Mouse (Mus musculus) kidney, embryonic 14.5 days (tissue): ENCODE results near the gene Flrt3. TPM values are rescaled to one million over a fixed set of nuclear protein-coding genes. Genes with fewer than 3 reads are reported as not detected.
A peak's percentile ranks its signal among the peaks of the same experiment; 100 is the strongest.

Experiments used
- ATAC-seq: fragments of 200-750 bp; cut with Nextera tagmentation; 2 replicates; pipeline ENCODE4 v1.8.0; 2017; ENCODE audit warnings: moderate number of reproducible peaks, mild to moderate bottlenecking, moderate TSS enrichment, moderate library complexity; ENCODE audit not compliant: low FRiP score, low TSS enrichment
- H3K27ac ChIP-seq: fragments of 300-500 bp; sonication (generic); 2 replicates; pipeline ENCODE4 v1.5.1; 2014; ENCODE audit warnings: low read depth, mild to moderate bottlenecking, low read length, moderate library complexity, mixed read lengths
- H3K27me3 ChIP-seq: fragments of 300-500 bp; sonication (generic); 2 replicates; pipeline ENCODE4 v1.6.1; 2014; ENCODE audit warnings: mild to moderate bottlenecking, low read length; ENCODE audit not compliant: control insufficient read depth, insufficient read depth
- H3K36me3 ChIP-seq: fragments of 300-500 bp; sonication (generic); 2 replicates; pipeline ENCODE4 v1.6.1; 2014; ENCODE audit warnings: low read length, mixed read lengths; ENCODE audit not compliant: control insufficient read depth, insufficient read depth
- H3K4me1 ChIP-seq: fragments of 300-500 bp; sonication (generic); 2 replicates; pipeline ENCODE4 v1.6.1; 2014; ENCODE audit warnings: low read length, mixed read lengths; ENCODE audit not compliant: control insufficient read depth, insufficient read depth
- H3K4me2 ChIP-seq: fragments of 300-500 bp; sonication (generic); replicated peaks from 2 replicates; pipeline ENCODE4 v1.6.1; 2014; ENCODE audit warnings: low read depth, mild to moderate bottlenecking, low read length
- H3K4me3 ChIP-seq: fragments of 300-500 bp; sonication (generic); 2 replicates; pipeline ENCODE4 v1.5.1; 2014; ENCODE audit warnings: mild to moderate bottlenecking, low read length
- H3K9ac ChIP-seq: fragments of 300-500 bp; sonication (generic); 2 replicates; pipeline ENCODE4 v1.6.1; 2014; ENCODE audit warnings: low read depth, mild to moderate bottlenecking, low read length, moderate library complexity
- H3K9me3 ChIP-seq: fragments of 300-500 bp; sonication (generic); 2 replicates; pipeline ENCODE4 v1.6.1; 2016; ENCODE audit warnings: low read length; ENCODE audit not compliant: control insufficient read depth
- WGBS: fragments of 180-500 bp; shearing (Covaris S2); extraction: QIAGEN DNeasy Blood & Tissue Kit; methylation state at CpG from one replicate; pipeline ENCODE4 v1.1.7; 2014; 5-methylcytosine and 5-hydroxymethylcytosine counted together
- polyA plus RNA-seq: library from polyadenylated mRNA; unstranded; fragments of >200 nt; fragmentation: Nextera tagmentation; extraction: Ambion mirVana; gene quantifications from 2 replicates; pipeline ENCODE4 v1.2.1, GENCODE M21; 2014

Flrt3 gene
- 18.6 and 27.5 TPM in 2 replicates for polyA plus RNA-seq

DNA sequence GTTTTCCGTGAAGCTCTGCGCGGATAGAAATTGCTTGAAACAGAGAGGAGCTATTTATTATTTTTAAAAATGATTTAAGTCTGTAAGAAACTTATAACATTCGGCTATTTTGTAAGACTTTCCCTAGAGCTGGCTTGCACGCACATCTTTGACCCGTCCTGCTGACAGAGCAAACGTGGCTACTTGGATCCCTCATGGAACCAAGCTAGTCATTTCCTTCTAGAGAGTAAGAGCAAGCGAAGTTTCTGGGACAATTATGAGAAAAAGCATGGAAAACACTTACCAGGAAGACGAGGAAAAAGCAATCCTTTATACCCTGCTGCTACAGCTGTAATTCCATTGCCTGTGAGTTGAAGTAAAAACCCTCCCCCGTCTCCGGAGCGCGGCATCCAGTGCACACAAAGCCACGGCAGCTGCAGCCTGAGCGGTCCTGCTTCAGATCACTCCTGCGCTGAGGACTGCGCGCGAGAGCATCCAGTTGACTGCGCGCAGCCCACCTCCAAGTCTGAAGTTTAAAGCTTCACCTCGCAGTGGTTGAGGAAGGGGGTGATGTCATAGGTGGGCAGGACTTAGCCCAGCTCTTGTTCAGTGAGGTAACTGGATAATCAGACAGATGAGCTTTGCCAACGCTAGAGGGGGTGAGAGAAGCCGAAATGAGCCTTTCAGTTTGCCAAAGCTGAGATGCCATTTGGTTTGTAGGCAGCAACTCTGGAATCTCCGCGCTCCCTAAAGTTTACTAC, at the start of gene Flrt3:
Flrt3 (minus strand) TSS at position 507 of the 740 bp plus-strand sequence.
- H3K9ac ChIP-seq: peak within 1 kb of the TSS; percentile 70
- no peaks in the 10 kb centered on the region for H3K36me3 ChIP-seq
- under 1% methylated on average over 26 of the region's 26 CpGs for WGBS
- peak; percentile 99 for ATAC-seq
- H3K4me2 ChIP-seq: peak within 1 kb of the TSS; percentile 62
- H3K4me3 ChIP-seq: peak within 1 kb of the TSS; percentile 65
- peak within 1 kb of the TSS; percentile 33 for H3K27ac ChIP-seq
- H3K27me3 ChIP-seq: no peaks in the 10 kb centered on the region
- H3K4me1 ChIP-seq: peaks cover 11% of the 10 kb centered on the region; the same call in 1 of the 2 replicates
- no peaks in the 10 kb centered on the region for H3K9me3 ChIP-seq

DNA sequence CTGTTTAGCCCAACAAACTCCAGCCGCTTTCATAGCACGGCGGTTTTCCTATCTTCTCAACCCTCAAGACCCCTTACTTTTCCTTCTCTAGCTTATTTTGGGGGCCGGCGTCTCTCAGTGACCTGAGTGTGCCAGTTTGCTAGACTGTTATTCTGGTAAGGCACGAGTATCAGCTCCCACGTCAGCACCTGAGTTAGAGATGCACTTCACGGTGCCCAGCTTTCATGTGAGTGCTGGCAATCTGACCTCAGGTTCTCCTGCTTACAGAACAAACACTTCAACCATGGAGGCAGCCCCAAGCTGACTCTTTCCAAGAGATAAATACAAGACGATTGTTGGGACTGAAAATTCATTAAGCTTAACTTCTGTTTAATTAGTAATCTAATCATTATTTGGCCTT, 46.1 kb upstream of the Flrt3 start:
- H3K4me3 ChIP-seq: no peak overlapping the region
- WGBS: 72% methylated on average over 9 of the region's 9 CpGs
- no peak for ATAC-seq

DNA sequence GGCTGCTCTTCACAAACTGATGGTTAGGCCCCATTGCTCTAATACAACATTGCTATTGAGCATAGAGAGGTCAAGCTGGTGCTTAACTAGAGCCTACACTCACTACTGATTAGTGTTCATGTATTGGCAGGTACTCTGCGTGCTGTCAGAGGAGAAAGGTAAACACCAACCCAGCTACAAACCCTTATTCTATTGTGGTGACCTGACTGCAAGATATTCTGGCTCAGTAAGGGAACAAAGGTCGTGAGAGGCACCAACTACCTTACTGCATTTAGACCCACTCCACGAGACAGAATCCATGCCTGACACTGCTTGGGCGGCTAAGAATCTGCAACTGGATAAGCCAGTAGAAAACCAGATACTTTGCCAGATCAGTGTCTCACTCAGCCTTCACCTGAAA, 44.6 kb upstream of the Flrt3 start:
- Histone ChIP-seq H3K4me2 (no peak overlapping the region), H3K27ac (no peak overlapping the region), H3K36me3 (no peaks in the 10 kb centered on the region), H3K9ac (no peak overlapping the region), H3K27me3 (no peaks in the 10 kb centered on the region), H3K9me3 (no peaks in the 10 kb centered on the region), H3K4me1 (no peaks in the 10 kb centered on the region), H3K4me3 (no peak overlapping the region)
- no peak for ATAC-seq
- WGBS: 84% methylated on average over 4 of the region's 4 CpGs

More for the DNA sequence above, 46.1 kb upstream of the Flrt3 start:
- Histone ChIP-seq H3K4me1 (no peaks in the 10 kb centered on the region), H3K27ac (no peak overlapping the region), H3K4me2 (no peak overlapping the region), H3K9ac (no peak overlapping the region), H3K36me3 (no peaks in the 10 kb centered on the region), H3K9me3 (no peaks in the 10 kb centered on the region), H3K27me3 (no peaks in the 10 kb centered on the region)

GRCm38 (mm10) chr2:140707550-140707949, 36.3 kb upstream of the Flrt3 start:
- Histone ChIP-seq H3K27ac (no peak overlapping the region), H3K9ac (no peak overlapping the region), H3K4me3 (no peak overlapping the region), H3K27me3 (no peaks in the 10 kb centered on the region), H3K36me3 (no peaks in the 10 kb centered on the region), H3K4me1 (no peaks in the 10 kb centered on the region; the same call in 1 of the 2 replicates), H3K4me2 (no peak overlapping the region), H3K9me3 (no peaks in the 10 kb centered on the region)
- 83% methylated on average over 5 of the region's 5 CpGs for WGBS
- no peak for ATAC-seq

DNA sequence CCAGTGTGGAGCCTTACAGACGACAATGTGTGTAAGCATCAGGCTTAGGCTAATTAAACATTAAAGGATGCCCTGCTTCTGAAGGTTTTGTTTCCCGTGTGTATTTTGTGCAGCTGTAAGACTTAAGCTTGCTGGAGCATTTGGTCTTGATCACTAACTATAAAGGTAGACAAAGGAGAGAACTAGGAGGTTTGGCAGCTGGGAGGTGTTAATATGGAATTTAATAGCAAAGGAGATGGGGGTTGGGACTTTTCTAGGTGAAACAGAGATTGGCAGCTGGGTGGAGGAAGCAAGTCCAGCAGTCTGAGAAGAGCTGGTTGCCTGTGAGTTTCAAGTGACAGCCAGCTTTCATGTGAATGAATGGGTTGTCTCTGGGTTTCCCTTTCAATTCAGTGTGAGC, 34.0 kb upstream of the Flrt3 start:
- H3K4me1 ChIP-seq: no peaks in the 10 kb centered on the region; the same call in 1 of the 2 replicates
- H3K9me3 ChIP-seq: no peaks in the 10 kb centered on the region
- H3K4me2 ChIP-seq: no peak overlapping the region
- no peaks in the 10 kb centered on the region for H3K36me3 ChIP-seq
- H3K9ac ChIP-seq: no peak overlapping the region
- no peak overlapping the region for H3K4me3 ChIP-seq
- 9% methylated on average over 2 of the region's 2 CpGs for WGBS
- H3K27me3 ChIP-seq: no peaks in the 10 kb centered on the region
- no peak for ATAC-seq
- no peak overlapping the region for H3K27ac ChIP-seq

DNA sequence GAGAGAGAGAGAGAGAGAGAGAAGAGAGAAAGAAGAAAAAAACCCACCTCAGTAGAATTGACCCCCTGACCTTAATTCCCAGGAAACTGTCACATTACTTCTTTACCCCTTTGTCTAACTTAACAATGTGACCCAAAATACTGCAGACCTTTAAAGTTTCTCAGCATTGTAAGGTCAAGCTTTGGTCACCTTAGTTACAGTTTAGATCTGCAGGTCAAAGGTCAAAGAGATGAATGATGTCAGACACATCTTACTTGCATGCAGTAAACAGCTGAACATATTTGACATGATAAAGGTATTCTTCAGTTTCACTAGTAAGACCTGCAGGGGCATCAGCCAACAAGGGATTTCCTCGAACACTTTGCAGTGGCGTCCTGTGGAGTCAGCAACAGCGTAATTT, 32.9 kb upstream of the Flrt3 start:
- ATAC-seq: no peak
- H3K9ac ChIP-seq: no peak overlapping the region
- H3K4me2 ChIP-seq: no peak overlapping the region
- H3K27me3 ChIP-seq: no peaks in the 10 kb centered on the region
- no peaks in the 10 kb centered on the region for H3K36me3 ChIP-seq
- H3K27ac ChIP-seq: no peak overlapping the region
- no peaks in the 10 kb centered on the region; the same call in 1 of the 2 replicates for H3K4me1 ChIP-seq
- no peaks in the 10 kb centered on the region for H3K9me3 ChIP-seq
- WGBS: 52% methylated on average over 3 of the region's 3 CpGs
- no peak overlapping the region for H3K4me3 ChIP-seq

DNA sequence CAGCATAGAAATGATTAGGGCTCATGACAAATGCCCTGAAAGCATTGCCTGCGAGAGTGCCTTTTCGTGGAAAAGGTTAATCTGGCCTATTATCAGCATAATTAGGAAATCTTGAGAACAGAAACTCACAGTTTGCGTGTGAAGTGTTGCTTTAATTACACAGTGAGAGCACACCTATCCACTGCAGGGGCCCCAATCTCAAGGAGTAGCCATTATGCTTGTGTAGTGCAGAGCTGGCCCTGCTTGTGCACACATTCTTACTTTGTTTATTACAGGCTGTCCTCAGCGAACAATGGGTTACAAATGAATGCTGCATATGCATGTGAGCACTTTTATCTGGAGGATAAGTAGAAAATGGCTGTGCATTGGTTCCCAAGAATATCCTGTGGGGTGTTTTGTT, 32.1 kb upstream of the Flrt3 start:
- no peaks in the 10 kb centered on the region for H3K36me3 ChIP-seq
- H3K27ac ChIP-seq: no peak overlapping the region
- no peaks in the 10 kb centered on the region for H3K27me3 ChIP-seq
- no peaks in the 10 kb centered on the region for H3K9me3 ChIP-seq
- H3K4me2 ChIP-seq: no peak overlapping the region
- H3K4me1 ChIP-seq: no peaks in the 10 kb centered on the region; the same call in 1 of the 2 replicates
- no peak overlapping the region for H3K9ac ChIP-seq
- H3K4me3 ChIP-seq: no peak overlapping the region
- no peak for ATAC-seq
- whole genome bisulfite sequencing: 76% methylated on average over 4 of the region's 4 CpGs

- WGBS: 35% methylated on average over 3 of the region's 3 CpGs
- no peak for ATAC-seq
- no peak overlapping the region for H3K27ac ChIP-seq
Observed at GRCm38 (mm10) chr2:140698585-140698984, 27.3 kb upstream of the Flrt3 start.

DNA sequence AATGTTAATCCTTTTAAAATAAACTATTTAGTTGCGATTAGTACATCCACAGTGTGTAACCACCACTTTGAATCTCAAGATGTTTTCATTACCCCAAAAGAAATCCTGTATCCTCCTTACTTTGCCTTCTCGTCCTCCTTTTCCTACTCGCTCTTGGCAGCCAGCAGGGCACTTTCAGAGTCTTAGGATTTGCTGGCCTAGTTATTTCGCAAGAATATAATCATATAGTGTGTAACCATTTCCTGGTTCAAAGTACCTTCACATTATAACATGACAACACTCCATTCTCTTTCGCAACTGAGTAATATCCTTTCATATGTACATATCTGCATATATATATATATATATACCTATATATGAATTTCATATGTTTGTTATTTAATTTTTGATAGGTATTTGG, 22.6 kb upstream of the Flrt3 start:
- WGBS: 88% methylated on average over 5 of the region's 5 CpGs
- no peak overlapping the region for H3K9ac ChIP-seq
- H3K27ac ChIP-seq: no peak overlapping the region
- H3K27me3 ChIP-seq: no peaks in the 10 kb centered on the region
- H3K36me3 ChIP-seq: no peaks in the 10 kb centered on the region
- H3K4me3 ChIP-seq: no peak overlapping the region
- H3K4me1 ChIP-seq: no peaks in the 10 kb centered on the region
- no peak overlapping the region for H3K4me2 ChIP-seq
- H3K9me3 ChIP-seq: no peaks in the 10 kb centered on the region
- no peak for ATAC-seq

More at GRCm38 (mm10) chr2:140698585-140698984, 27.3 kb upstream of the Flrt3 start:
- Histone ChIP-seq H3K4me3 (no peak overlapping the region), H3K36me3 (no peaks in the 10 kb centered on the region), H3K4me2 (no peak overlapping the region), H3K9me3 (no peaks in the 10 kb centered on the region), H3K4me1 (no peaks in the 10 kb centered on the region), H3K9ac (no peak overlapping the region), H3K27me3 (no peaks in the 10 kb centered on the region)
